Mouse (Mus musculus) cerebellum, postnatal 14 days (tissue): ENCODE measurements around the gene Frmd5.

Experiments
- DNase-seq, 2 experiments: peaks; one replicate each; pipeline ENCODE4 v3.0.0; 2021; ENCODE audit warnings: mixed read lengths in 2 of 2

The Frmd5 gene

DNA sequence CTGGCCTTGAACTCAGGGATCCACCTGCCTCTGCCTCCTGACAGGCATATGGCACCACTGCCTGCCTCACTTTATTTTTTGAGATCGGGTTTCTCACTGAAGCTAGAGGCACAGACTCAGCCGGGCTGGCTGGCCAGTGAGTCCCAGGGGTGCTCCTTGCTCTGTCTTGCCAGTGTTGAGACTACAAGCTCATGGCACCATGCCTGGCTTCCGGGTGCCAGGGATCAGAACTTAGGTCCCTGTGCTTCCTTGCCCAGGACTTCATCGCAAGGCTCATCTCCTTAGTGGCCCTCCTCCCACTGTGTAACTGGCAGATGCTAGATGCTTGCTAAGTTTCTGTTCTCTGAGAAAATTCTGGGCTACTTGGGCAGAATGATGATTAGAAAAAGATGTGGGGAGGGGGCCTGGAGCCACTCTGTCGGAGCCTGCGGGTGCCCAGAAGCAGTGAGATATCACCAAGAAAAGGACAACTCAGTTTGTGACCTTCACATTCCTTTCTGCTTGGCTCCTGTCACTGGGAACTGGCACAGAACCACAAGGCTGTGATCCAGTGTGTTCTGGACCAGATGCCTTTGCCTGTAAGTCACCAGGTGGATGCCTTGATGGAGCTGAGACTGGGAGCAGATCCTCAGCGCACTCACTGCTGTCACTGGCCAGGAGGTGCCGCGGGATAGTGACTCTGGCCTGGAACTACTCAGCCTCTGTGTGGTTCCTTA lies 192.2 kb downstream of the Frmd5 start:
- peak; percentile 44 to 45 for DNase-seq

DNA sequence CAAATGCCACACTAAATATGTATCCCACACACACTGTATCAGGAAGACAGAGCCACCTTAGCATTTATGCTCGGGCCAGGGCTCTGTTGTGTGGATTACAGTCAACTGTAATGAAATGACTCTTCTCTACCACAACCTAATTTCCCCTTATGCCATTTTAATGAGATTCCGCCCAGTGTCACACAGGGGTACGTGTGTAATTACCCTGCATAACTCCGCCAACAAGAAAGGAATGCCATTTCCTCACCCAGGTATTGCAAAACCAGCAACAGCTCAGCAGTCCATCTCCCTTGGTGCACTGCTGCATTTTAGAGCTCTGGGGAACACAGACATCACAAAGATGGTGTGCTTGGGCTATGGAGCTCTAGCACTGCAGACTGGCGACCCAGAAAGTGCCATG lies 194.8 kb downstream of the Frmd5 start:
- no peak for DNase-seq

DNA sequence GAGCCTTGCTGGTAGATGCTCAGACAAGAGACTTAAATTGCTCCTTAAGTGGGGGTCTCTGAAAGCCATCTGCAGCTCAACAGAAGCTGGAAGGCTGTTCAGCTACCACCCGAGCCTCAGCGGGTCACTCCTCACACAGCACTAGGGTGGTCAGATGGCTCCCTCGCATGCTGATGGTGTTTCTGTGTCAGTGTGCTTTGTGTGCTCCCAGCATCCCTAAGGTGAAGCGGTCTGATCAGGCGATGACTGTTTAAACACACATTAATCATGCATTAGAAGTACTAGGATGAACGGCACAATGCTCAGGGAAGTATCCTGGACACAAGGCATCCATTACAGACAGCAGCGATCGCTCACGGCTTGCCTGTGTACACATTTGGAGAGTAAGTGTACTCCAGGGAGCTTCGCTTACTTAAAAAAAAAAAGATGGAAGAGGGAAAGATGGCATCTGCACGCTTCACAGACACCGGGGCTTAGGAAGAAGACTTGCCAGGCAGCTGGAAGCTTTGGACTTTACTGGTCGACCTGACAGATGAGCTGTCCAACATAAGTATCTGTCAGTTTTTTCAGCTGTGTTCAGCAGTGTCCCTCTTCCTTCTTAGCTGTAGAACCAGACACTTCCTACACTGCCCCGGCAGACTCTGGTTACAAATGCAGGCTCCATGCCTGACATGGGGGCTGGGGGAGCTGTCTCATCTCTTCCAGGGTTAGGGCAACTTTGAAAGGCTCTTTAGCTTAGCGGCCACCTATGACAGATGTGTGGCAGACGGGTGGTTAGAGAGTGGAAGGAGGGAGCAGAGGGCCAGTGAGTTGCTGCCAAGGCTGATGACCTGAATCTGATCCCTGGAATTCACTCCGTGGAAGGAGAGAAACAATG lies 196.6 kb downstream of the Frmd5 start:
- DNase-seq = no peak

DNA sequence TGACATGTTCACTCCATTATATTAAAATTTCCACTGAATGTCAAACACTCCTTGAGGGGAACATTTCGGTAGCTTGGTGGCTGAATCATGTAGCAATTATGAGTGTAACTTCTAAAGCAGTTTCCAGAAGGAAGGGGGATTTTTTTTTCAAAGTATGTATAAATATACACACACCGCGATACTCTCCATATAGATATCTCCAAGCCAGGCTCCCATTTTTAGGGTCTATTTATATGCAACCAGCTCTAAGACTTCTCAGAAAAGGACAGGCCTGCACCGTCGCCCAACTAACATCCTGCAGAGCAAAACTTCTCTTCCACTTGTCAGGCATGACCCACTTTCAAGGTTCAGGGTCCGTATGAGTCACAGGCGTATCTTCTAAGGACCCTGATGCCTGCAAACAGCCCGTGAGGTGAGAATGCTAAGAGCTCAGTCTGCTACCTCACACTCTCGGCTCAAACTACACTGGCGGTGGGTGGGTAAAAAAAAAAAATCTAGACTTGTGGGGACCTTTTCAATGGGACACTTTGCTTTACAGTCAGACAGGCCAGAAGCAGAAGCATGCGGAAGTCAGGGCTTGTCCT lies 197.7 kb downstream of the Frmd5 start:
- no peak for DNase-seq

DNA sequence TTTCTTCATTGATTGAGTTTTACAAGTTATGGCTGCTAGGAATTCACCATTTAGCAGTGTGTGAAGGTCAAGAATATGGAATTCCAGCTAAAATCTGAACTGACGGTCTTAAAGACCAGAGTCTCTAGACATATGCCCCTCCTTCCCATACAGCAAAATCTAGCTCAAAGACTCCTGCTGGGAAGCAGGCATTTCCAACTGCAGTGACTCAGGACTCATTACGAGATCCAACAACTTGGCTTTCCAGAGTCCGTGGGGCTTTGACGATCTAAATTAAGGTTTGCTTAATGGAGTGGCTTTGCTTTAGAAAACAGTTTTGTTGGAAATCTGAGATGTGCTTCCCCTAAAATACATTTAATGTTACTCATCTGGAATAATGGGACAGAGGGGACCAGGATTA lies 204.5 kb downstream of the Frmd5 start:
- no peak for DNase-seq

DNA sequence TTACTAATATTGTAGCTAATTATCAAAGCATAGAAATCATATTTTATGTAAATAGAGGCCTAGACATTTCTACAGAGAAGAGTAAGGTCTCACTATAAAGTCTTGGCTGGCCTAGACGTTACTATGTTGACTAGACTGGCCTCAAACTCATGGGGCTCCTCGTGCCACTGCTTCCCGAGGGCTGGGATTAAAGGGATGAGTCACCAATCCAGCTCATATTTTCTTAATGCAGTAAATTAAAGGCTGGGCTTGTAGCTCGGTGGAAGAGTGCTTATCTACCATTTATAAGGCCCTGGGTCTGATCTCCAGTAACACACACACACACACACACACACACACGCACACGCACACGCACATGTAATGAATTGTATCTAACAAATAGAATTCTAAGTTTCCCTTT lies 205.3 kb downstream of the Frmd5 start:
- no peak for DNase-seq

DNA sequence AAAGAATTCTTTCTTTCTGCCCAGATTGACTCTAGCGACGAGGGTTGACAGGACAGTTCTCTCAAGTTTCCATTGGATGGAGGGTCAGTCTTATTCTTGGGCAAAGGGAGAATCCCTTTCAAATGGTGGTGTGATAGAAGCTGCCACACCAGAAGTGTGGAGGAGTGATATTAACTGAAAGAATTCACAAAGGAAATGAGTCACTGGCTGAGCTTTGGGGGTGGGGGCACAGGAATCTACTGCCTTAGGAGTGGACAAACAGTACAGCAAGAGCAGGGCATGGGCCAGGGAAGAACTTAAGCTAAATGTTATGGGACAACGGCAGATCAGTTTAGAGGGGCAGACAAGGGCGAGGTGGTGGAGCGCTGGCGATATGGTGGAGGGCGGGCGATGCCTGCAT lies 206.2 kb downstream of the Frmd5 start:
- DNase-seq = no peak

DNA sequence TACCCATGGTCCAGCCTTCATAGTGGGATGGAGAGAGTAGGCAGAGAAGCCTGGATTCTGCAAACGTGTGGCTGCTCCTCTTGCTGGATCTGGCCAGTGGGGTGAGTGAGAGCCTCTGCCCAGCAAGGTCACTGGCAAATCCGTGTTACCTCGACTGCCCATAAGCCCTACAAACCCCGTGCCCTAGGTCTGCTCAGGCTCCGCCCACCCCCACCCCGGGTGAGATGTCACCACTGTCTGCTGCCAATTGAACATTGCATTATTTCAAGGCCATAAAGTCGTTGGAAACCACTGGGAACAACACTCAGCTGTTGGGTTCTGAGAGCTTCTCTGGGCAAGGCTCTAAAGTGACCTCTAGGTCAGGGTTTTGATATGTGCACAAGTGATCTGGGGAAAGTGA lies 208.6 kb downstream of the Frmd5 start:
- no peak for DNase-seq

DNA sequence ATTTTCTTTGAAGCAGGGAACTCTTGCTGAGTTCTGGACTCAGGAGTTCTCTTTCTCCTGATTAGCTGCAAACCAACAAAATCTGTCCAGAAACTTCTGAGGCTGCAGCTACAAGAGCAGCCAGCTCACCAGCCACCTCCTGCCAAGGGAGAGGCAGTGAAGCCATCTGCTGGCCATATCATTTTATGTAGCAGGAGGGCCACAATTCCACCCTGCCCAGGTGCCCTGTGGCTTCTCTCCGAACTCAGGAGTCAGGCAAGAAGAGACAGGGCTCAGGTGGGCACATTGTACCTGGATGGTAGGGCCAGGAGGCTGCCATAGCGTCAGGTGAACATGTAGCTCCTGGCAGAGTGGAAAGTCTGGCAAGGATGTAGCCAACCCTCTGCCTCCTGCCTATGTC lies 210.3 kb downstream of the Frmd5 start:
- peak; percentile 51 to 74 for DNase-seq

DNA sequence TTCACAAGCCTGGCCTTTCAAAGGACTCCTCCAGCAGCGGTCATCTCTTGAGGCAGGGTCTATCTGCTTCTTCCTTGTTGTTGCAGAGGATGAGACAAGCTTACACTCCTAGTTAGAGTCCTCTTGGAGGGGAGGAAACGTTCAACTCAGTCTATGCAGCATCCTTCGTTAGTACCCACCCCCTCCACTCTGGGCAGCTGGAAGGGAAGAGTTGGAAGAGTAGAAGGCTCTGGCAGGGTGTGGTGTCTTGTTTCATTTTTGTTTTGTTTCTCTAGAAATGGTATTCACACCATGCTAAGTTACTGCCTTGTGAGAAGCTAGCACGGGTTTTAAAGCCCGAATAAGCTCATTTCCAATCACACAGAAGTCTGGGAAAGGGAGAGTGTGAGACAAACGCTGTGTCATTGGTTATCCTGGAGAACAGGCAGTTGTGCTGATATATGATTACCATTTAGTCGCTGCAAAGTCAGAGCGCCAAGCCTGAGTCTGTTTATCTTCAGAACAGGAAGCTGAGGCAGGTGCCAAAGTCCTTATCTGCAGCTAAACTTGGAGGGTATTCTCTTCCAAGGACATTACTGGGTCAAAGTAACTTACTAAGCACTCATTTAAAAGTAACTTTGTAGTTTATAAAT lies 212.1 kb downstream of the Frmd5 start:
- no peak for DNase-seq

DNA sequence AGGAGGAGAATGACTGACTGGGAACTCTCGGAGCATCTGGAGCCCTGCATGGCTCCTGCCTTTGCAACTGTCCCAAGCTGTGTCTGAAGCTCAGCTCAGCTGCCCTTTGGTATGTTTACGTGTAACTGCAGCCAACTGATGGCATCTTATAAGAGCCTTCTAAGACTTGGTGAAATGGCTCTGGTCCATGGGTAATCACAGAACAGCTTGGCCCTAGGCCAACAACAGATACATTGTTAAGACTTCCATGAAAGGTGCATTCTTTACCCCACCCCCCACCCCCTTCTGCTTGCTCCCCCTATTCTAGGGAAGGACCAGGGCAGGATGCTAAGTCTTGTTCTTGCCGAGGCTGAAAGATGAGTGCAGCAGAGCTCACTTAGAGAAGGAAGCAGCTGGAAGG lies 212.8 kb downstream of the Frmd5 start:
- no peak for DNase-seq

DNA sequence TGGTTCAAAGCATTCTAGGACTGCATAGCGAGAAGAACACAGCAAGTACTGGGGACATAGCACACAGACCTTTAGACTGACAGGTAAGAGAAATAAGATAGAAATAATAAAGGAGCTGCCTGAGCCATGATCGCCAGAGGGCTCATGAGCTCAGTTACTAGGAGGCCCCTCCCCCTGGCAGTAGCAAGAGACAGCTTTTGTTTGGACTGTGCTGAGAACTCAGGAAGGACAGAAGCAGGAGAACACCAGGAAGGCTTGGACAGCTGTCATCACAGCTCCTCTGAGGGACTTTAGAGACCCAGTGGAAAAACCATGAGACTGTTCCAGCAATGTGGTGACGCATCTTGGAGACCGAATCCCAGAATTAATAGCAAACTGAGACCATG lies 218.6 kb downstream of the Frmd5 start:
- peak in 1 of 2 experiments; percentile 51 for DNase-seq

DNA sequence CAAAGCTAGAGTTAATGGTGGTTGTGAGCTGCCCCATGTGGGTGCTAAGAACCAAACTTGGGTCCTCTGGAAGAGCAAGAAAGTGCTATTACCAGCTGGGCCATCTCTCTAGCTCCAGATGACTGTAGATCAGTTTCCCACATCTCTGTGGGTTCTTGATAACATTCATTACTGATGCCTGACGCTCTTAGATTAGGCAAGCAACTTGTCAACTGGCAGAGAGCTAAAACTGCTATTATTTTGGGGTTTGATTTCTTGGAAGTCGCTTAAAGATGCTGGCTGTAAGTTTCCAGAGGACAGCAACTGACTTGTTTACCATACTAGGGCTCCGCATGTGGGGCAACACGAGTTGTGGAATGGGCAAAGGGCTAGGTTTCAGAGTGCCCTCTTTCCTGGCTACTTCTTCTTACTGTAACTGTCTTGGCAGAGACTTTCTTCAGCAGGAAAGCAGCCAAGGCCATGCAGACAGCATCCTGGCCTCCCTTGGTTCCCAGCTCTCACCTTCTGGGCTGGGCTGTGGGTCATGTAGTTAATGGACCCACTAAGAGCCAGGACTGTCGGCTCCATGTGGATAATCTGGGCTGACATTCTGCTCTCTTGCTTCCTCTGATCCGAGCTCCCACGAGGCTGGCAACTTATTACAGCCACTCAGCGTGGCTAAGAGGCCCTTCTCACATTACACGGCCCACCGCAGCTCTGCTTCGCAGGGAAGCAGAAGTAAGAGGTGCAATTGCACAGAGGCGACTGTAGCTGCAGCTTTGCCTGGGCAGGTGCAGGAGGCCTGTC lies 219.2 kb downstream of the Frmd5 start:
- DNase-seq = peak; percentile 89 to 90

DNA sequence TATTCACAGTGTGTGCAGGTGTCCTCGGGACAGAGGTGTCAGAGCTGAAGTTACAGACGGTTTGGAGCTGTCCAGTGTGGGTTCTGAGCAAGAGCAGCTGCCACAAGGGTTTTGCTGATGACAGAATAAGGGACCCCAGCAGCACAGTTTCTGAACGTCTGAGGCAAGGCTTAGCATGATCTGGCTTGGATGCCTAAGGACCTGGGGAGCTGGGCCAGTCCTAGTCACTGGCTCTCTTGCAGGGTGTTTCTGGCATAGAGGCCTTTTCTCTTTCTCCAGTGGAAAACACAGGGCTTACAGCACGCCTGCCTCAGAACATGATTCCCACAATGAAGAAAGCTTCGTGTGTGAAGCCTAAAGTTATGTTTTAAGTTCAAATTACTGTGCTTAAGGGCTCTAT lies 222.2 kb downstream of the Frmd5 start:
- DNase-seq = no peak

DNA sequence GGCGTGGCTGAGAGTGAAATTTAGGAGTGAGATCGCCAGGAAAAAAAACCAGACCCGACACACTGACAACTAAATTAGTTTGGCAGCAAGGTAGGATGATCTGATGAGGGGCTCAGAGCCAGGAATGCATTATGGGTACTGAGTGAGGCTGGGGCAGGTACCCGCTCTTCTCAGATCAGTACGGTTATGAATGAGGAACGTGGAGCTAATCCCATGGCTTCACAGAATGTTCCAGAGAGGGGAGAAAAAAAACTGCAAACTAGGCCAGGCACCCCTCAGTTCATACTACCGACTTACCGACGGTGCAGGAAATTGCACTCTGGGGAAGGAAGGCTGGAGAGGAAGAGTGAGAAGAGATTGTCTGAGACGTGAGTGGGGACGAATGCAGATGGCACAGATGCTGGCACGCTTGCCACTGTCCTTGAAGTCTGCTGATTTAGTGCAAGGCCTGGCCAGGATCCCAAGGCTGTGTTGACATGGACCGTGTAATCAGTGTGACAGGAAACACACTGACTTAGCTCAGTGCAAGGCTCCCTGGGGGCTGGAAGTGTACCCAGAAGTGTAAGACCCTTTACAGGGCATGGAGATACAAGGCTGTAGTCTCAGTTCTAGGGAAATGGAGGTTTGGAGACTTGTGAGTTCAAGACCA lies 223.3 kb downstream of the Frmd5 start:
- peak; percentile 82 to 85 for DNase-seq

DNA sequence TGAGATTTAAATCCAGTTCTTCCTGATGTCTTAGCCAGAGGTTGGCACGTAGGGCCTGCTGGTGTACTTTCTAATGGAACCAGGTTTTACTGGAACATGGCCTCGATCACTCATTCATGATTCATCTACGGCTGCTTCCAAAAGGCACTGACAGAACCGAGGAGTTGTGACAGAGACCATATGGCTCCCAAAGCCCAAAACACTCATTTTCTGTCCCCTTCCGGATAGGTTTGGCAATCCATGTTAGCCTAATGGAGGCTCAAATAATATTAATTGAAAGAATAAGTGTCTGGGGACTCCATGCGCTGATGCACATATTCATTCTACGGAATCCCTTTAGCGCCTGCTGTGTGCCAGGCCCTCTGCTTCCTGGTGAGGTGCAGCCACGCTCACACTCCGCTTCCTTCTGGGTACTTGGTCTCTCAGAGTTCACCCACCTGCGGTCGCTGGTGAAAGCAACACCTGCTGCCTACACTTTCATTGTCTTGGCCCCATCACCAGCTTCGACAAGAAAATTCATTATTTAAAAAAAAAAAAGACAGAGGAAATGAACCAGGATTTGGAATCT lies 224.0 kb downstream of the Frmd5 start:
- peak; percentile 32 to 50 for DNase-seq

DNA sequence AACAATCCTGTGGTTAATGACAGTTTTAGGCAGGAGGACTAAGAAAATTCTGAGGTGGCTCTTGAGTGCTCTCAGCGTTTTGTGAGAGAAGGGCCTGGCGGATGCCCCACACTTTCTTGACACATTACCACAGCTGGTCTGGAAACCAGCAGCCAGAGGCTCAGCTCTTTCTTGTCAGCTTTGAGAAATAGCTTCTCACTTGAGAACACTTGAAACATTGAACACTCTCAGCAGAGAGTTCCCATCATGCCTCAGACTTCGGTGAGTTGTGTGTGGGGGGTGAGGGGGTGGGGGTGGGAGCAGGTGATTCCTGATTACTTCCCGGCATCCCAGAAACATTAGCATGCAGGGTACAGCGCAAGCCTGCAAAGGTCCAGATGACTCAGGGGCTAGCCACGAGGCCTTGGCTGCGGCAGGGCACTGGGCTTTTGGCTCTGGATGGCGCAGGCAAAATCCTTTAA lies 231.1 kb downstream of the Frmd5 start:
- no peak for DNase-seq

DNA sequence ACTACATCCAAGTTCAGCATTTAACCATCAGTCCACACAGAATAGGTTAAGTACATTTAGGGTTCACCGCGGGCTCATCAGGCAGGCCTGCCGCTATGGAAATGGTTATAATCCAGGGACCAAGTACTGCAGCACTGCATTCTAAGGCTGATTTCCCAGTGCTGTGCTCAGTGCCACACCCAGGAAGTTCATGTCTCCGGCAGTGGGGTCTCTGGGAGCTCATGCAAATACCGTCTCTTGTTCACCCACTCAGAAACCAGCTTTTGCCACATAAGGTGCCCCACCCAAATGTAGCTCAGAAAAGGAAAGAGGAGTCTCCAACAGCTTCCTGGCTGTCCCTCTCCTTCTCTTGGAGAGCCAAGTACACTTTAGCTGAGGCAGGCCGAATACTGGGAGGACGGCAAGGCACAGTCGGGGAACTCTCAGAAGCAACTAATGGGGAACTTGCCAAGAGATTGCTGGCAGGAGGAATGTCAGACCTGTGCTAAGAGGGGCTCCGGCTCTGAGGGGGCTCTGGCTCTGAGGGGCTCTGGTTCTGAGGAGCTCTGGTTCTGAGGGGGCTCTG lies 232.7 kb downstream of the Frmd5 start:
- no peak for DNase-seq

DNA sequence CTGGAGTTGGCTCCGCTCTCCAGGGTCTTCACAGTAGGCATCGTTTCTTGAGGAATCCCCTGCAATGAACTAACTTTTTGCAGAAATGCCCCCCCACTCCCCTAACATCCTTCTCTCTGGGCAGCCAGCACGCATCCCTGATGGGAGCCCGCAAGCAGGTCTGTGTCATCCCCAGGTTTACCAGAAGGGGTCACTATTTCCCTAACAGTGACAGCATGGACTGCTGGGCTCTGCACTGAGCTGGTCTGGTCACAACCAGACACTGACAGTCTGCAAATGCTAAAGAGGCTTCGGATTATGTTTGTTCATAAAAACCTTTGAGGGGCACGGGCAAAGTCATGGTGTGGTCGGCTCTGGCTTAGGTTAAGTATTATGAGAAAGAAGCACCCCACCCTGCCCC lies 235.1 kb downstream of the Frmd5 start:
- peak; percentile 94 to 95 for DNase-seq

DNA sequence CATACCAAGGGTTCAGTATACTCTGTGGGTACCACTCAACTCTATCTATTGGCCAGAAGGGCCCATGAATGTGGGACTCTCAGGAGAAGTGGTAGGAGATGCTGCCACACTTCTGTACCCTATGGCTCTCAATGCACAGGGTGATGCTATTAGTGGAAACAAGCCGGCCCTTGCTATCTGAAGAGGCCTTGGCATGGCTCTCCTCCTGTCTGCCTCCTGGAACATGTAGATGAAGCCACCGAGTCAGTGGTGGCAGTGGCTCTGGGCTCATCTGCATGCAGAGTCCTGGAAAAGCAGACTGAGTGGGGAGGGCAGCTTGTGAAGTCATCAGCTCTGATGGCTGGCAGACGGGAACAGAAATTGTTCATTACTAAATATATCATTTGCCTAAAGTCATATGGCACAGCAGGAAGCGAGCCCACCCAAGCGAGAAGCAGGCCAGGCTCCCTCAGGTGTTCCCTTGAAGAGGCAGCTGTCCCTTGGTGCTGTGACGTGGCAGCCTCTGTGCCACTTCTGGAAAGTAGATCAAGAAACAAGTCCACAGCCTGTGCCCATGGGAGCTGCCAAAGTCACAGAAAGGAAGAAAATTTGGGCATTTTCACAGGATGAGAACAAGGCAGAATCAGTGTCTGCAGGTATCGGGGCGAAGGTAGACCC lies 235.8 kb downstream of the Frmd5 start:
- no peak for DNase-seq

DNA sequence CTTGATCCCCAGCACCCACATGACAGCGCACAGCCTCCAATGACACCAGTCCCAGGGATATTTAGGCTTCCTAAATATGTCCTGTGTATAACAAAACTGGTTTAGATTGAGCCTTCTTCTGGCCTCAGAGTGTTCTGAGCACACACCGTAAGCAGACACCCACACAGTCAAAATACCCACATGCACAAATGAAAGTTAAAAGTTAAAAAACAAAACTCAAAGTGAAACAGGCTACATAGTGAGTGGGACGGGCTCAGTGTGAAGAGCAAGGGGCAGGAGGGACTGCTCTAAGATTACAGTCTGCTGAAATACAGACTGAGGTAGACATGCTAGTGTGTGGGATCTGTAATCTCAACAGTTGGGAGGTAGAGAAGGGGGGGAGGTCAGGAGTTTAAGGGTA lies 236.8 kb downstream of the Frmd5 start:
- DNase-seq = no peak
